Mouse (Mus musculus) c-Kit-positive CD71-negative TER-119-negative erythroid progenitor cells, embryonic 14.5 days (primary cell): ENCODE measurements around the gene Ccdc93.

Experiments used
- DNase-seq: peaks from one replicate; pipeline ENCODE4 v3.0.0-alpha.2; 2013; ENCODE audit warnings: low read depth

Ccdc93 gene

DNA sequence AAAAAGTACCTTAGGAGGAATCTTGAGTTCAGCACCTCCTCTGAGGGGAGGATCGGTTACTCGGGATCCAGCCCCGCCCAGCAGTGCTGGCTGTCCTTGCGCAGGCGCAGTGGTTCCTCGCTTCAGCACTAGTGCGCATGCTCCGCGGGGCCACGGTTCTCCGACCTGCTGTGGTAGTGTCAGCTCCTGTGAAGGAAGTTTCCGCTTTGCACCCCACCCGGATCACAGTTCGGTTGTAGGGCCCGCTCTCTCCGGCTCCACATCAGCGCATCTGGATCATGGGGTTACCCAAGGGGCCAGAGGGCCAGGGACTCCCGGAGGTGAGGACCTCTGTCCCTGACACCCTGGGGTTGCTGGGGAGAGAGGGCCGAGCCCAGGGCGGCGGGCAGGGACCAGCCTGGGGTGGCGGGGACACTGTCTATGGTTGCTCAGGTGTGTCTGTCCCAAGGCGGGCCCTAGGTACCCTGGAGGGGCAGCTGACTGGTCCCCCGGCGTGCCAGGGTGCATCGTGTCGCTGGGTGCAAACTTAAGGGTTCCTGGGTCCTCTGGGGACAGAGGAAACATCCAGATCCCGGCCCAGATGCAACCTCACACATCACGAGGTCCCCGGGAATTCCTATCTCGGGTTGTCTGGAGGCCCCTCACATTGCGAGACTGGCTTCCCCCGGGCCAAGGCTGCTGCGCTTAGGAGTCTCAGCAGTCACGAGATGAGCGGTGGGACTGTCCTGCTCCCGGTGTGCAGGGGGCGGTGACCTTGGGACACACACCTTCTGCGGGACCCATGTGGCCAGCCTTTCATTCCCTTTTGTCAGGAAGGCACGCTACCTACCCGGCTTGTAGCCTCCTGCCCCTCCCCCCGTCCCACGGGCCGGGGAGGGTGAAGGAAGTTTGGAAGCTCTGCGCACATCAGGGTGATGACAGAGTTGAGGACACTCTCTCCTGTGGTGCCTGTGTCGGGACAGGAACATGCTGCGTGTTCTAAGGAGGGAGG is at the start of gene Ccdc93:
TSS of gene Ccdc93 (plus strand) at position 112 of the 991 bp plus-strand sequence.
- DNase-seq = peak; percentile 93

DNA sequence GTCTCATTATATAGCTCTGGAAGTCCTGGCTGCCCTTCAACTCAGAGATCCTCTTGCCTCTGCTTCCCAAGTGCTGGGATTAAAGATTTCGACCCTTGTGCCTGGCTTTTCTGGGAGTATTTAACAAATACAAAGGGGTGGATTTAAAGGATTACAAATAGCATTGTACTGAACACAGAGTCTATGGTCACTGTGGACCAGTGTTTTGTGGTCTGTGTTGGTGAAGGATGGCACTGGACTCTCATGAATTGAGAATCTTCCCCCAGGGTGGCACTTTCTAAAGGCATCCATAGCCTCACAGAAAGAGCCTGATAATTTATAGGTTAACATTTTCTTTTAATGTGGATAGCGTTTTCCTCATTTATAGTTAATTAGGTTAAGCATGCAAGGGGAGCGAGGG is 49.3 kb upstream of the Ccdc93 start:
- no peak for DNase-seq

DNA sequence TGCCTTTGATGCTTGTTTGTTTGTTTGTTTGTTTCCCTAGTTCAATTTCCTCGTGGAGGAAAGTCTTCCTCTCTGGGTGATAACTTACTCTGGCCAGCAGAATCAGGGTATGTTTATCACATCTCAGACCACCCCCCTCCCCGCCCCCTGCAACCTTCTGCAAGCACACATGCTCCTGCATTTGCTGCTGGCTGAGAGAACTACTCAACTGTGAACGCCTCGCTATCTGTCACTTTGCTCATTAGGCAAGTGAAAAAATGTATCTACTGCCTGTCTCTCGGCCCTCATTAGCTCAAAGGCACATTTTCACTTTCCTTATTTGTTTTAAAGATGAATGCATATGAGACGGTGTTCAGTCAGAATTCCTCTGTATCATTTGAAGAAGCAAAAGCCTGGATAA is 42.5 kb upstream of the Ccdc93 start:
- no peak for DNase-seq

DNA sequence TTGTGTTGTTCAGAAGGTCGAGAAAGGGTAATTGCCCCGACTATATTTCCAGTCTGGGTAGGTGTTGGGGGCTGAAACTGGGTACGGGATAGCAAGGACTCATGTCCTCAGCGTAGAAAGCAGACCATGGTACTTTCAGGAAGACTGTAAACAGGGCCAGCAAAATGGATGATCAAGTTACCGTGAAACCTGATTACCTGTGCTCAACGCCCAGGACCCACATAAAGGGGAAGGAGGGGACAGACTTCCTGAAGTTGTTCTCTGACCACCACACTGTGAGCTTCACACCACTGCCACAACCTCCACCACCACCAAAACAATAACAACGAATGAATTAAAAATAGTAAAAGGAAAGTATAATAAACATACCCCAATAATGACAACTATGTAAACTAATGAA is 42.1 kb upstream of the Ccdc93 start:
- DNase-seq = no peak

DNA sequence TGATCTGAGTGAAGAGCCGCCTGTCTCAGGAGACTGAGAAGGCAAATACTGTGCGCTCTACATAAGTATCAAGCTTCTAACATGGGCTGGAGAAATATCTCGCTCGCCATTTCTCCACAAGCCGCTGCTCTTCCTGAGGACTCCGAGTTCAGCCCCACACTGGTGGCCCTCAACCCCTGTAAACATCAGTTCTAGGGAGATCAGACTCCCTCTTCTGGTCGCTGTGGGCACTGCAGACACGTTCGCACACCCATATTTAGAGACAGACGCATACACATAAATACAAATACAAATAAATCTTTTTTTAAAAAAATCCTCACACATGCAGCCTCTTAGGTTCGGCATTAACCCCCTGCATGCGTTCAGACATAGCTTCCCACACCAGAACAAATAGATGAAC is 41.3 kb upstream of the Ccdc93 start:
- no peak for DNase-seq

DNA sequence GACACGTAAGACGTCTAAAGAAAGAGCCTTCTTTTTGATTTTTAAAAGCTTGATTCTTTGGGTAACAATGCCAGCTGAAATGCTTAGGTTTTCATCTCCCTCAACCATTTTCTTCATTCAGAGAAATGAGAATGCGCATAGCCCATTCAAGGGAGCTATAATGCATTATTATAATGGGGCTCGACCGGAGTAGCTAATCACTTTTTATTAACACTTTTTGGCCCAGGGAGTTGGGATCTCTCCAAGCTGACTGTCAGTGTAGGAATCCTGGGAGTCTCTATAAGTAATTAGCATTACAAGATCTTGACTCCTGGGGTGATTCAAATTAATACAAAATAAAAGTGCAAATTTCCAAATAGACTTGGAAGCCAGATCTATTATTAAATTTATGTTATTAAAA is 40.8 kb upstream of the Ccdc93 start:
- DNase-seq = no peak

DNA sequence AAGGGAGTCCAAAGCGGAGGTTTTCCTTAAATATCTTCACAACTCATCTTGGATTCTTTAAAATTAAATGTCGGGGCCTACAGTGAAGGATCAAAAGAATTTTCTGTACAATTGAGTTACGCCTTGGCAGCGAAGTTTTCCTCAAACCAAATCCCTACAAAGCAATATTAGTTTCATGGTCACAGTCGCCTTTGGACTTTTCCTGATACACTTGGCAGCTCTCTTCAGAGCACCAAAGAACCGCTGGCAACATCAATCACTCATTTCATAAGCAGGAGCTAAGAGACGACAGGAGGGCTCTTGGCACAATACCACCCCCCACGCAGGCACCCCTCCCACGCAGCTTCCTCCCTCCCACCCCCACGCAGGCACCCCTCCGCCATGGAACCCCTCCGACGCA is 40.4 kb upstream of the Ccdc93 start:
- no peak for DNase-seq

DNA sequence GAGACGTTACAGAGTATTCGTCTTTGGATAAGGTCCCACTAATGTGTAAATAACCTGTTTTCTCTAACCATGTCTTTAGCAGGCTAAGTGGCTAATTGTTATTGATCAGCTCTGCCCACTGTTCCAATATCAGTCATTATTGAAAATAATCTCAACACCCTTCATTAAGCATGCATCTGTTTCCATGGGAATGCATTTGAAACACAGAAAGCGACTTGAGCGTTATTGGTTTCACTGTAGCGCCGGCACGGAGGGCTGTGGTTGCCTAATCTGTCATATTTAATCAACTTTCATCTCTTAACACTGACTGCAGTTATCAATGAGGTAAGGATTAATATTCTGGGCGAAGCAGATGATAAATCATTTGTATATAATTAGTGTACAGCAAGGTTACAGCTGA is 40.0 kb upstream of the Ccdc93 start:
- no peak for DNase-seq

DNA sequence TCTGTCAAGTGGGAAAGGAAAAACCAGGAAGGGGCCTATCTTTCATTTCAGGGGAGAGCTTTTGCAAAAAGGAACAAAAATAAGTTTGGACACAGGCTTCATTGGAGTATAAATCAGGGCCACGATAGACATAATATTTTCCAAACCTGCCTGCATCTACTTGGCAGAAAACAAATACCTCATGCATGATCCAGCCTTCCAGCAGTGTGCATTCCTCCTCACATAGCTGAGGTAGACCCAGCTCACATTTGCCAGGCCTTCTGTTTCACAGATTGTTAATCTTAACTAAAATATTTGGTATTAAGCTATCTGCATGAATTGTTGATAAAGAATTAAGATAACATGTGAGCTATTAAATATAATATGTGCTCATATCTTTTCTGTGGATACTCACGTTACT is 37.7 kb upstream of the Ccdc93 start:
- no peak for DNase-seq

DNA sequence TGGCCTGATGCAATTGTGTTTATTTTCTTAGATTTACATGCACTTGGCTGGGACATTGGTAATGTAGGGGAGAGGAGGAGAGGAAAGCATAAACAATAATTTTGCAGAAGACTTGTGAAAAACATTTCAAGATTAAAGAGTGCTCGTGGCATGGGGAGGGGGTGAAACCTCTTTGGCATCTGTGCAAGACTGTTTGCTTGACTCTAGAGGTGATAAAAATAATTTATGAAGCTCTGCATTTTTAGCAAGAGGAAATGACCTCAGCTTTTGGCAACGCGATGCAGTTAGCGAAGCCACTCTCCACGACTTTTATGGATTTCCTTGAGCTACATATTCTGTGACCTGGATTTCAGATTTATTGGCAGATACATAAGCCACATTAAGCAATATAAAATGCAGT is 36.1 kb upstream of the Ccdc93 start:
- DNase-seq = no peak

DNA sequence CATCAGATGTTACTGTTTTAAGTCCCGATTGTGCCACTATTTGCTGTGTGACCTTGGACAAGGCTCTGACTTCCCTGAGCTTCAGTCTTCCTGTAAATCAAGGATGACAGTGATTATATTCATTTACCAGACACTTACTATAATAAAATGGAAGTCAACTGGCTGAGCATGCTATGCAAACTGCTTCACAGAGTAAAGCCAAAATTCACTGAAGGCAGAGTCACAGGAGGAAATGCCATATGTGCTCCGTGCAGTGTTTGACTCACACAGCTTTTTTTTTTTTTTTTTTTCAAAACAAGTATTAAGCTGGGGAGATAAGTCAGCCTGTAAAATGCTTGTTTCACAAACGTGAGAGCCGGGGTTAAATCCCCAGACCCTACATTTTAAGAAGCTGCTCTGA is 34.3 kb upstream of the Ccdc93 start:
- no peak for DNase-seq

DNA sequence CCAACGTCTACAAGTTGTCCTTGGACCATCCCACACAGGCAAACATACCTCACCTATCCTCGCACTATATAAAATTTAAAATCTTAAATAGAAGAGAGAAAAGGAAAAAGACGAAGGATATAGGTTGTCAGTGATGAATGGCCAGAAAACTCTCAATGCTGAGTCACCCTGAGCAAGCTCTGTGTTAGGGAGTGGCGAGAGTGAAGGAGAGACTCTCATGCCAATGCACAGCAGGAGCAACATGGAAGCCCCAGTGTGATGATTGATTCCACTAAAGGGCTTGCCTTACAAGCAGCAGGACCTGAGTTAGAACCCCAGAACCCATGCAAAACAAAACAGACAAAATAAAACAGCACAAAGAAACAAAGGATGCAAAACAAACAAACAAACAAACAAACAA is 32.6 kb upstream of the Ccdc93 start:
- DNase-seq = no peak

DNA sequence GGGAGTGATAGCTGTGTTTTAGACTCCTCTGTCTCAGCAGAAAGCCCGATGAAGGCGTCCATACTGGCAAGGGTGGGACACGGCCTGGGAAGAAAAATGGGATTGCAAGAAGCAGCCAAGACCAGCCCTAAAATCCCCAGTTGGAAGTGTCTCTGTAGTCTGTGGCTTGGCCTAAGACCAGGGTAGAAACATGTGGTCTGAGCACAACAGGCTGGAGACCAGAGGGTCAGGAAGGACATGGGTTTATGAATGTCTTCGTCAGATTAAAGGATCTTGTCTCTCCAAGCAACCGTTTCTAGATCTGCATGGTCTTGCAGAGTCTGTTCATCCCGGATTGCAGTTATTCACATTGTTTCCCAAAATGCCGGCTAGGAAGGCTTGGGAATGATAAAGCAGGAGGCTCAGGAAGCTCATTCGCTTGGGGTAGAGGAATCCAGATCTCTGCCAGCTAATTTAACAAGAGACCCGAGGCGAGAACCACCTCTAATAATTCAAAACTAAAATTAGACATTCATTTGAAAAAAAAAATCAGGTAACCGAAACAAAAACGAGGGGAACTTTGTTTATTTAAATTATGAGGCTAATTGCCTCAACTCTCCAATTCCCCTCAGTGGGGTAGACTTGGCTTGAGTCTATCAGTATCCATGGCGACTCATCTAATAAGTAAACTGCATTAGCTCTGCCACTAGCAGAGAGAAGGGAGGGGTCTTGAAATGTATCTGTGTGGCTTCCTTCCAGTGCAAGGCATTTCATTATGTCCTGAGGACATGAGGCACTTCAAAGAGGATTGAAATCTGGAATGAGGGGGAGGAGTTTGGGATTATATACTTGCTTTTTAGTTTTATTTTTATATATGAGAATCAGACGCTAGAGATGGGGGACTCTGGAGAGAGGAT is 31.6 kb upstream of the Ccdc93 start:
- no peak for DNase-seq

DNA sequence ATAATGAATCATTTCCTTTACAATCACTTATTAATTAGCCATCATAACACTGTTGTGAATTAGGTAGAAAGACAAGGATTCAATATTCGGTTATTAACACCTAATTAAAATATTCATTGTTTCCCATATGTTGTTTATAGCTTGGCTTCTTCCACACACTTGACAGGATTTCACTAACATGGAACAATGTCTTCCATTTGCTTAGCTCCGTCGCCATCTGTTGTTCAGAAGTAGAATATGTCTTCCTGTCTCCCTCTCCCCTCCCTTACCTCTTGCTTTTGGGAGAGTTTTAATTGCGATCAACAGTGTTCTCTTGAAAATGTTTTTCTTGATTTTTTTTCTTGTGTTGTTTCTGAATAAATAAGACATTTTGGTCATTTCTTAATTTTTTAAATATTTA is 30.6 kb upstream of the Ccdc93 start:
- DNase-seq = peak; percentile 8

DNA sequence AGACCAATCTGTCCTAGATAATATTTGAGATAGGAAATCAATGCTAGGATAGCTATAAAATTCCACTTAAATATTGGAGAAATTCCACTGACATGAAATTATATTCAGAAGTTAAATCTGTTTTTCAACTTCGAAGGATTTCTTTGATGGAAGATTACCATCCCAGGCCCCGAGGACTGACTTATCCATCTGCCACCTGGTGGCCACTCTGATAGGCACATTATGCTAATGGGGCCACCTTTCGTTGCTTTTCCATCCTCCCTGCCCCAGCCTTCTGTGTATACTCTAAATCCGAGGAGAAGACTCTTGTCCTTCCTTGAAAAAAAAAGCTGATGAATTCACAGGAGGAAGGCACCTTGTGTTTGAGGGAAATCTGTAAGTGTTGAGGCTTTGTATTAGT is 11.8 kb upstream of the Ccdc93 start:
- DNase-seq = no peak

DNA sequence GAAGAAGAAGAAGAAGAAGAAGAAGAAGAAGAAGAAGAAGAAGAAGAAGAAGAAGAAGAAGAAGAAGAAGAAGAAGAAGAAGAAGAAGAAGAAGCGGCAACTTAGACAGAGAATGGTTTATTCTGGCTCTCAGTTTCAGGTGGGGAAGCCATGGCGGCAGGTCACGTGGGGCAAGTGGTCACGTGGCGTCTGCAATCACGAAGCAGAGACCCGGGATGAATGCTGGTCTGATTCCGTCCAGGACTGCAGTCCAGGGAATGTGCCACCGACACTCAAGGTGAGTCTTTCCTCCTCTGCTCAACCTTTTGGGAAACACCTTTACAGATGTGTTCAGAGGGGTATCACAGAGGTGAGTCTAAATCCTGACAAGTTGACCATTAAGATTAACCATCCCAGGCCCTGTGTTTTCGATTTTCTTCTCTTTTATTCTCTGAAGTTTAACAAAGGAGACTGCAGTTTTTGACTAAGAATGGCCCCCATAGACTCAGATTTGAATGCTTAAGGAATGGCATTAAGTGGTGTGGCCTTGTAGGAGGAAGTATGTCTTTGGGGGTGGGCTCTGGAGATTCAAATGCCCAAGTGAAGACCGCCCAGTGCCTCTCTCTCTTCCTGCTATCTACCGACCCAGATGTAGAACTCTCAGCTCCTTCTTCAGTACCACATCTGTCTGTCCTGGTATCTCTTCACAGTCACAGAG is 11.1 kb upstream of the Ccdc93 start:
- no peak for DNase-seq

DNA sequence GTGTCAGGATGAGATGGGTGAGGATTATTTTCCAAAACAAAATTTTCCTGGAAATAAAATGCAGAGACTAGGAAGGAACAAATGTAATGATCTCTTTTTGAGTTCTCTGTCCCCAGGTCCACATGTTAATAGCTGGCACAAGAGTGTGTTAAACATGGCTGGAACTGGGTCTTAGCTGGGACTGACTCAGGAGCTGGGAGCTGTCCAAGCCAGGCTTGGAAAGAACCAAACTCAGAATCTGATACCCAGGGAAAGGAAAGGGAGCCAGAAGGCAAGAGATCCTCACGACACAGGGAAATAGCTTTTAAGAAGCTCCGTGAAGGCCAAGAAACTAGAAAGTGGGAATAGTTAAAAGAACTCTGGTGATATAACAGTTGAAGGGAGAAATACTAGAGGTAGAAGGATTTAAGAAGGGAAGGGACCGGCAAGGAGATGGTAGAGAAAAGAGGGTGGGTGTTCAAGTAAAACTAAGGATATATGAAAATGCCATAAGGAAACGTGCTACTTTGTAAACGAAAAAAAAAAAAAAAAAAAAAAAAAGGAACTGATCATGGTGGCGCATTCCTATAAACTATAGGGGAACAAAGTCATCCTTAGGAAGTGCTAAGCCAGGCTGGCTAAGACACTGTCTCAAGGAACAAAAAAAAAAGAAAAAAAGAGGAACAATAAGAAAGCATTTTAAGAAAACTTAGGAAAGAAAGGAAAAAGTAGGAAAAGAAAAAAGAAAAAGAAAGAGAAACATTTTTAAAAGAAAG is 489 bp upstream of the Ccdc93 start:
- DNase-seq = no peak

DNA sequence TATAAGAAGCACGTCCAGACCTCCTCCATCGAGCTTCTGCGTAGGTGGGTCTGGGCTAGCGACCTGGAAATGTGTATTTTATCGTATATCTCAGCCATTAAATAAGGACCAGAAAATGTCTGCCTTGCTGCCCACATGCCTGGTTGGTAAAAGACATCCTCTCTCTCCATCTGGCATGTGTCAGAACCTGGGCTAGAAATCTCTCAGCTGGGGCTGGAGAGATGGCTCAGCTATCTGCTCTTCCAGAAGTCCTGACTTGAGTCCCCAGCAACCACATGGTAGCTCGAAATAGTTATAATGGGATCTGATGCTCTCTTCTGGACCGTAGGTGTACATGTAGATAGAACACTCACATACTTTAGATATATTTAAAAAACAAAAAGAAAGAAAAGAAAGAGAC is 5.1 kb downstream of the Ccdc93 start:
- DNase-seq = no peak

DNA sequence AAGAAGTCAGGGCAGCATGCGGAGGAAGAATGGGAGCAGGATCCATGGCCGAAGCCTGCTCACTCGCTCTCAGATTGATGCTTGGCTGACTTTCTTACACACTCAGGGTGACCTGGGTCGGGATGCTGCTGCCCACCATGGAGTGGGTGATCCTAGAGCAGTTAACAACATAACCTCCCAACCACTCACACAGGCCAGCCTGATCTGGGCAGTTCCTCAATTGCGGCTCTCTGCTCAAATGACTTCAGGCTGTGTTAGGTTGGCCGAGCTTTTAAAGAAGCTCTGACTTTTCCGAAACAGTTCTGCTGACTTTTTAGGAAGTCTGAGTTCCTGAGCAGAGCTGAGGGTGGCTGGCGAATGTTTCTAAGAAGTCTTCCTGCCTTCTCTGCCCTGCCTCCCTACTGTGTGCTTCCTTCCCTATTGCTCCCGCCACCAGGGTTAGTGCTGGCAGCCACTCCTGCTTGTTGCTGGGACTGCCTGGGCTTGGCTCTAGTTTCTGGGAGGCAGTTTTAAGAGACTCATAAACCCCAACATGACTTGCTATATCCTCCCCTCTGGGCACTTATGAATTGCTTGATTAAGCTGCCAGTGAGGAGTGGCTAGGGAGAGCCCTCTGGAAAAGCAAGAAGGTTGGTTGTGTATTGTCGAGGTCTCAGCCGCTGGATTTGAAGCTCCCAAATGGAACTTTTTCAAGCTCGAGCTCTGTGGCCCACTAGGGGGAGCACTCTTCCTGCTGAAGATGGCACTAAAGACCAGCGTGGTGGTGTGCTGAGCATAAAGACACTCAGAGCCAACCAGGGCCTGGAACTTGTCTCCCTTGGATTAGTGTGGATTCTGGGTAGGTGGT is 9.9 kb downstream of the Ccdc93 start:
- DNase-seq = peak; percentile 53

DNA sequence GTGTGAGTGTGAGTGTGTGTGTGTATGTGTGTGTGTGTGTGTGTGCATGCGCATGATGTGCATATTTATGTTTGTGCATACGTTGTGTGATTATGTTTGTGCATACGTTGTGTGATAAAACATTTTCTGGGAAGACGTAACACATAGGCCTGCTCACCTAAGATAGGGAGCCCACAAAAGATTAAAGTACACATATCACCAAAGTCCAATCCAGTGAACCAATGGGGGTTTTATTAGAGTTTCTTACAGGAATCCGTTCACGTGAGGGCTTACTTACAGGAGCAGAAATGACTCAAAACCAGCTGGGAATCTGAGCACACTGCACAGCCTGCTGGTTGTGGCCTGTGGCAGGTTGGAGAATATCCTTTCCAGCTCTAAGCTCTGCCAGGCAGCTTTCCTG is 13.3 kb downstream of the Ccdc93 start:
- no peak for DNase-seq

DNA sequence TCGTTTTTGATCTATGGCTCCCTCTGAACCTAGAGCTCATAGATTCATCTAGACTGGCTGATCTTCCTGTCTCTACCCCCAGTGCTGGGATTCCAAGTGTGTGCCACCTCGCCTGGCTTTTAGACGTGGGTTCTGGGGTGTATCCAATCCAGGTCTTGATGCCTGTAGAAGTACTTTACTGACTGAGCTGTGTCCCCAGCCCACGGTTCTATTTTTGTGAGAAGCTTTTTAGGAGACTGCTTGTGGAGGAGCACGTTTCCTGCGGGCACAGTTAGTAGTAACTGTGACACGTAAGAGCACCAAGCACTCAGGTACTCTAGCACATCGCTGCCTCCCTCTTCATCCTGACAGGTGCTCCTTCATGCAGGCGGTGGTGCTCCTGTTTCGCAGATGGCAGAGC is 16.4 kb downstream of the Ccdc93 start:
- no peak for DNase-seq
